Mouse (Mus musculus) lung, postnatal 0 days (tissue): ENCODE data around the gene Rap1gap2. TPM values are rescaled to one million over a fixed set of nuclear protein-coding genes. Genes with fewer than 3 reads are reported as not detected.

Source experiments
- ATAC-seq: fragments of 200-750 bp; cut with Nextera tagmentation; 2 replicates; pipeline ENCODE4 v1.8.0; 2017; ENCODE audit warnings: moderate library complexity
- DNase-seq: peaks from one replicate; pipeline ENCODE4 v3.0.0-alpha.2; 2016; ENCODE audit warnings: low spot score
- H3K27ac ChIP-seq: fragments of 300-500 bp; sonication (generic); 2 replicates; pipeline ENCODE4 v1.5.1; 2014; ENCODE audit warnings: antibody characterized with exemption, mild to moderate bottlenecking, low read length, mixed read lengths
- H3K27me3 ChIP-seq: fragments of 300-500 bp; sonication (generic); replicated peaks from 2 replicates; pipeline ENCODE4 v1.6.1; 2014; ENCODE audit warnings: low read length, mixed read lengths; ENCODE audit not compliant: insufficient read depth
- H3K36me3 ChIP-seq: fragments of 300-500 bp; sonication (generic); 2 replicates; pipeline ENCODE4 v1.6.1; 2014; ENCODE audit warnings: low read length, mixed read lengths; ENCODE audit not compliant: insufficient read depth
- H3K4me1 ChIP-seq: fragments of 300-500 bp; sonication (generic); 2 replicates; pipeline ENCODE4 v1.6.1; 2014; ENCODE audit warnings: antibody characterized with exemption, low read depth, low read length, mixed read lengths; ENCODE audit not compliant: insufficient read depth
- H3K4me2 ChIP-seq: fragments of 300-500 bp; sonication (generic); replicated peaks from 2 replicates; pipeline ENCODE4 v1.6.1; 2014; ENCODE audit warnings: low read depth, mild to moderate bottlenecking, low read length, moderate library complexity, mixed read lengths
- H3K4me3 ChIP-seq: fragments of 300-500 bp; sonication (generic); 2 replicates; pipeline ENCODE4 v1.5.1; 2014; ENCODE audit warnings: low read depth, low read length
- H3K9ac ChIP-seq: fragments of 300-500 bp; sonication (generic); replicated peaks from 2 replicates; pipeline ENCODE4 v1.6.1; 2014; ENCODE audit warnings: low read depth, mild to moderate bottlenecking
- H3K9me3 ChIP-seq: fragments of 300-500 bp; sonication (generic); 2 replicates; pipeline ENCODE4 v1.6.1; 2016; ENCODE audit warnings: low read length, mixed read lengths
- CTCF ChIP-seq: IDR thresholded peaks from 2 replicates; pipeline ENCODE4 v1.5.1; 2016; ENCODE audit warnings: antibody characterized with exemption, mild to moderate bottlenecking
- EP300 ChIP-seq: IDR thresholded peaks from 2 replicates; pipeline ENCODE4 v1.6.1; 2016; ENCODE audit warnings: antibody characterized with exemption, mild to moderate bottlenecking, control low read depth
- WGBS: fragments of 180-500 bp; shearing (Covaris S2); extraction: QIAGEN DNeasy Blood & Tissue Kit; methylation state at CpG from one replicate; pipeline ENCODE4 v1.1.7; 2014; 5-methylcytosine and 5-hydroxymethylcytosine counted together
- polyA plus RNA-seq: library from polyadenylated mRNA; unstranded; fragments of >200 nt; fragmentation: Nextera tagmentation; extraction: Ambion mirVana; gene quantifications from 2 replicates; pipeline ENCODE4 v1.2.1, GENCODE M21; 2015

The Rap1gap2 gene
- polyA plus RNA-seq, 1 experiment from 2014 or later: 1.1 TPM

DNA sequence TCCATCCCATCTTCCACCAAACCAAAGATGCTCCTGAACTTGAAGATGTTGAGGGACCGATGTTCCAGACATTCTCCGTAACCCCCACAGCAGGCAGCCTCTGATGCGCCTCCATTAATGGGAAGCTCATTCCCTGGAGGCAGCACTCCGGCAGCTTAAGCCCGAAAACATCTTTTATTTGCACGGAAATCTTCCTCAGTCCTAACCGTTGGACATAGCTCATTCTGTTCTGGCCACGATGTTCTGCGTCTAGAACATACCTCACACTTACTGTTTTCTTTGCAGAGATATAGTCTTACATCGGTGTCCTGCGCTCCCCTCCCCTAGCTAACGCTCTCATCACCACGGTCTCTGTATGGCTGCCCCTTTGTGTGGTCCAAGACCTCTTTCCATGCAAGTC lies 20.0 kb downstream of the Rap1gap2 start:
- H3K27ac ChIP-seq: no peak overlapping the region
- ATAC-seq (no peak), DNase-seq (no peak)
- no peak for TF ChIP-seq CTCF
- TF ChIP-seq EP300: no peak
- H3K4me3 ChIP-seq: no peak overlapping the region
- no peaks in the 10 kb centered on the region for H3K4me1 ChIP-seq
- WGBS: 36% methylated on average over 13 of the region's 13 CpGs
- H3K27me3 ChIP-seq: peaks cover 31% of the 10 kb centered on the region
- no peak overlapping the region for H3K4me2 ChIP-seq
- H3K36me3 ChIP-seq: no peaks in the 10 kb centered on the region
- H3K9ac ChIP-seq: no peak overlapping the region
- H3K9me3 ChIP-seq: no peaks in the 10 kb centered on the region

DNA sequence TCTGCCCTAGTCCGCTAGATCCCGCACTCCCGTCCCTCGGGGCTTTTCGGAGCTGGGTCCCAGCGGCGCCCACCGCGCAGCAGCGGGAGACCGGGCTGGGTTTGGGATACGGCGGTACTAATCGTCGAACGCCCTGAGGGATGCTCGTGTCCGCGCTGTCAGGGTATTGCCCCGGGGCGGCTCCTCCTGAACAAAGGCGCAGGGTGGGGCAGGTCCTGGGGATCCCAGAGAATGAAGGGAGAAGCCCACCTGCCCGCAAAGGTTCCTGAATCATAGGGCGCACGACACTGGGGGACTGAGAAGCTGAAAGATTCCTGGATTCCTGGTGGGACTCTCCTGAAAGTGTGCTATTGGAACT lies 20.5 kb downstream of the Rap1gap2 start:
- Histone ChIP-seq H3K27me3 (peaks cover 31% of the 10 kb centered on the region), H3K9me3 (no peaks in the 10 kb centered on the region), H3K27ac (no peak overlapping the region), H3K4me1 (no peaks in the 10 kb centered on the region), H3K4me3 (peak overlapping the region; percentile 15; the same call in 1 of the 2 replicates), H3K36me3 (no peaks in the 10 kb centered on the region), H3K9ac (no peak overlapping the region), H3K4me2 (peak overlapping the region; percentile 22; the same call in 1 of the 2 replicates)
- DNase-seq (no peak), ATAC-seq (no peak)
- 2% methylated on average over 25 of the region's 25 CpGs for WGBS
- TF ChIP-seq CTCF (no peak), EP300 (no peak)

DNA sequence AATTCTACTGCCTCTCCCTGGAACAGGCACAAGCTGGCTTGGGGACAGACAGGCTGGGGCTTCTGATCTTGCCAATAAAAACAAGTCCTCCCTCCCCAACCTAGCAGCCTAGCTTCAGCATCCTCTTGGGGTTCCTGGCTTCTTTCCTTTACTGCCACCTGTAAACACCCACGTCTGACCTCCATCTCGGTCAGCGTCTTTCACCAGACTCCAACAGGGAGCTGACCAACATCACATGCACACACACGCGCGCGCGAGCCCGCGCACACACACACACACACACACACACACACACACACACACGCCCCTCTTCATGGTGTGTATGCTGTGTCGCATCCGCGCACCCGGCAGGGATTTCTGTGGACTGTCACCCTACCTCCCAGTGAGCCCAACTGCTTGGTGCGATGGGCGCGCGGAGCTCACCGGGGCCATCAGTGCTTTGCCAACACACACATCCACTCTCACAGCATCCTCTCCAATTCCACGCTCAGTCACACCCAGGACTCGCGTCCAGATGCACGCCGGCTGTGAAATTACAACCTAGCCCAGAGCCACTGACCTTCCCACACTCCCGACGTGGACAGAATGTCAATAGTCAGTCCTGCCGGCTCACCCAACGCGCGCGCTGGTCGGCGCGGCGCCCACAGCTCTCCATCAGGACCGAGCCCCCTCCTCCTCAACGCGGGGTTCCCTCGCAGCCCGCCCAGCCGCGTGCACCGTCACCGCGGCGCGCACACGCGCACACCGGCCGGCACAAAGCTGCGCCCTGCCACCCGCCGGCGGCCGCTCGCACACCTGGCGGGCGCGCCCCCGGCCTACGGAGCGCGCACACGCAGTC lies 21.1 kb downstream of the Rap1gap2 start:
- WGBS: 3% methylated on average over 57 of the region's 66 CpGs
- ATAC-seq (no peak), DNase-seq (no peak)
- H3K9me3 ChIP-seq: no peaks in the 10 kb centered on the region
- H3K27ac ChIP-seq: no peak overlapping the region
- H3K9ac ChIP-seq: no peak overlapping the region
- H3K4me3 ChIP-seq: peak overlapping the region; percentile 15; the same call in 1 of the 2 replicates
- H3K4me2 ChIP-seq: peak overlapping the region; percentile 22; the same call in 1 of the 2 replicates
- no peaks in the 10 kb centered on the region for H3K4me1 ChIP-seq
- no peaks in the 10 kb centered on the region for H3K36me3 ChIP-seq
- peaks cover 31% of the 10 kb centered on the region for H3K27me3 ChIP-seq
- TF ChIP-seq EP300: no peak

DNA sequence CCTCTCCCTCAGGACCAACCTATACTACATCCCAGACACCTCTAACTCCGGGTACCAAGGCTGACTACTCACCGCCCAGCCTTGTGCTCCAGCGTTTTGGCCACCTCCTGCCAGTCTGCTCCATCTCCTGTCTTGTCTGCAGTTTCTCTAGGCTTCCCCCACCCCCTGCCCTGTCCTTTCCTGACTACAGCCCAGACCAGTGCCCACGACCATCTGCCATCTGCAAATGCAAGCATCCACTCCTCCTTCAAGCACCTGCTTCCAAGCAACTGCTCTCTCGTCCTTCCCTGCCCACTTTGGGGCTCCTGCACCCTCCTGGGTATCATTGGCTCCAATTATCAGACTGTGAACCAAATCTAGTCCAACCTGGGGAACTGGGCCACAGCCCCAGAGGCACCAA lies 24.3 kb downstream of the Rap1gap2 start:
- no peaks in the 10 kb centered on the region for H3K36me3 ChIP-seq
- WGBS: 62% methylated on average over 5 of the region's 5 CpGs
- no peak overlapping the region for H3K4me2 ChIP-seq
- TF ChIP-seq CTCF (no peak), EP300 (no peak)
- no peak overlapping the region for H3K4me3 ChIP-seq
- no peak overlapping the region for H3K27ac ChIP-seq
- ATAC-seq: no peak
- no peak overlapping the region for H3K9ac ChIP-seq
- no peaks in the 10 kb centered on the region for H3K9me3 ChIP-seq
- peaks cover 31% of the 10 kb centered on the region for H3K27me3 ChIP-seq
- no peak for DNase-seq
- H3K4me1 ChIP-seq: no peaks in the 10 kb centered on the region

DNA sequence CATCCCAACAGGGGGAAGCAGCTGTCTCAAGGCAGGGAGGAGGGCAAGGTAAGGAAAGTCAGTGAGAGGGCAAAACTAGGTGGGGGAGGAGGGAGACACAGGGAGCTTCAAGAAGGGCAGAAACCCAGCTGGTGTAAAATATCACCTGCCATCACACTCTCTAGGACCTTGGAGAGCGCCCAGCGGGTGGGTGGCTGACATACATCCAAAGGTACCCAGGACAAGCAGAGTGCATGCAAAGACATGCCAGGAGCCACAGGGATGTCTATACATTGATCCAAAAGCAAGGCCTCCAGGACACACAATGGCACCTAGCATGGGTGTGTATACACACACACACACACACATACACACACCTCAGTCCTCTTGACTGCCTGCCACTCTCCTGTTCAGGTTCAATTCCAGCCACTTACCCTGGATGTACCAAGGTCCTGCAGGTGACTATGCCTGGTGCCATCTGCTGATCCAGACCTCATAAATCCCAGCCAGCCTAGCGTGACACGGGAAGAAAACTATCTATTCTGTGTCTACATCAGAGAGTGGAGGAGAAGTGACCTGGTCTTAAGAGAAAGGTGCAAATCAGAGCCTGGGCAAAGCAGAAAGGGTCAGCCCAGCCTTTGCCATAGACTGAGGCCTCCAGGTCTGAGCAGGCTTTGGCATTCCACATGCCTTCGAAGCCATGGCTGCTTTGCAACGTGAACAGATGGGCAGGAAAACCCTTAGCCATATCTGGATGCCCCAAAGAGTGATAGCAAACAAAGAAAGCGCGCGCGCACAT lies 25.6 kb downstream of the Rap1gap2 start:
- DNase-seq (peak; percentile 33), ATAC-seq (no peak)
- Histone ChIP-seq H3K4me2 (no peak overlapping the region), H3K27me3 (peaks cover 19% of the 10 kb centered on the region), H3K4me1 (no peaks in the 10 kb centered on the region), H3K9ac (no peak overlapping the region), H3K9me3 (no peaks in the 10 kb centered on the region), H3K4me3 (no peak overlapping the region), H3K27ac (no peak overlapping the region), H3K36me3 (no peaks in the 10 kb centered on the region)
- WGBS: 60% methylated on average over 10 of the region's 10 CpGs
- TF ChIP-seq EP300: no peak
- TF ChIP-seq CTCF: no peak

DNA sequence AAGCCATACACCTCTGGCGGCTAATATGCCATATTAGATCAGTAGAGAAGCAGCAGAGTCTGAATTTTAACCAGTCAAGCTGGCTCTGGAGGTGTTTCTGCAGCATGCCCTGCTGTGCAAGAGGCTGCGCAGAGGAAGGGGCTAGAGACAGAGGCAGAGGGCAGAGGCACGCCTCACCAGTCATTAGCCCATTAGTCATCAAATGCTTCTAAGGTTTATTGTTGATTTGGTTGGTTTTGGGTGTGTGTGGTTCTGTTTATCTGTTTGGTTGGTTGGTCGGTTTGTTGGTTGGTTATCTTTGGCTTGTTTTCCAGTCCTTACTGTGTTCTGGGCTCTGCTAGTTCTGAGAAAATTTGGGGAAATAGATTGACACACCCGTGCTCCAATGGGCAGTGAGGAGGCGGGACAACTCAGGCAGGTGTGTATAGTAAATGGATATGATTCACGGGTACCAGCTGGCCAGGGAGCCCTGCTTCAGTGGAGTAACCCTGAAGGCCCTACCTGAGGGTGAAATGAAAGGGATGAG lies 26.8 kb downstream of the Rap1gap2 start:
- no peaks in the 10 kb centered on the region for H3K4me1 ChIP-seq
- no peak for TF ChIP-seq CTCF
- H3K27ac ChIP-seq: no peak overlapping the region
- H3K4me3 ChIP-seq: no peak overlapping the region
- WGBS: 64% methylated on average over 7 of the region's 7 CpGs
- no peak for ATAC-seq
- no peak overlapping the region for H3K4me2 ChIP-seq
- no peak overlapping the region for H3K9ac ChIP-seq
- 0 out of 2 replicates have a peak, but pooled peaks cover 6% of the 10 kb centered on the region for H3K27me3 ChIP-seq
- H3K36me3 ChIP-seq: no peaks in the 10 kb centered on the region
- DNase-seq: no peak
- H3K9me3 ChIP-seq: no peaks in the 10 kb centered on the region
